Mouse (Mus musculus): ENCODE data around the gene Trpm3.

DNA sequence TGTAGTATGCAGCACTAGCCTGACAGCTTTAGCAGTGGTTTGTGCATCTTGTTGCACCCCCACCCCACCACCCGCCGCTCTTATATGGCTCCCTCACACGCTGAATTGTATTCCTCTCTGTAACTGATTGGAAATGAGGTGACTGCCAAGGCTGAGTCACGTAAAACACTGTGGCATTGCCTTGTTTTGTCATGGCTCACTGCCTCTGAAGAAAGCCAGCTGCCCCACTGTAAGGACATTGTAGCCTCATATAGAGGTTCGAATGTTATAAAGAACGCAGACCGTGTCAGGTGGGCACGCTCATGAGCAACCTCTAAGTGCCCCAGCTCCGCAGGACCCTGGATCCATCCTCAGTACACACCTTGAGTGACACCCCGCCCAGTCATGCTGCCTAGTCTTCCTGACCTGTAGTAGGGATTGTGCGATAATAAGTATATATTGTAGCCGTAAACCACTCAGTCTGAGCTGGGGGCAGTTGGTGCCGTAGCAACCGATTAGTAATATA is 215.2 kb downstream of the Trpm3 start:
- TF ChIP-seq CTCF (IDR thresholded peaks at IDR 0.05; ENCODE audit: low read depth) (no peak), EP300 (IDR thresholded peaks at IDR 0.05; ENCODE audit: low read depth) (no peak)
